Mouse (Mus musculus) kidney, adult 2 months (tissue): Measurements from ENCODE around the gene Vmn1r168. TPM values are rescaled to one million over a fixed set of nuclear protein-coding genes. Genes with fewer than 3 reads are reported as not detected.
"Not testable (repeated sequence)": the region's sequence is repeated elsewhere in the genome, so short reads cannot be mapped to it uniquely, and the experiment has no call there.

Experiments
- DNase-seq: peaks from one replicate; pipeline ENCODE4 v3.0.0; 2021
- H3K27ac ChIP-seq: fragments of 200-500 bp; 2 replicates; pipeline ENCODE4 v1.5.1; 2012; ENCODE audit warnings: low read depth, low read length, control low read depth, inconsistent platforms; ENCODE audit not compliant: insufficient read depth
- H3K27me3 ChIP-seq: fragments of 200-500 bp; replicated peaks from 2 replicates; pipeline ENCODE4 v1.6.1; 2012; ENCODE audit warnings: mild to moderate bottlenecking, moderate library complexity, low read length, inconsistent platforms; ENCODE audit not compliant: control insufficient read depth, insufficient read depth
- H3K36me3 ChIP-seq: fragments of 200-500 bp; 2 replicates; pipeline ENCODE4 v1.6.1; 2012; ENCODE audit warnings: mild to moderate bottlenecking, moderate library complexity, low read length, inconsistent platforms; ENCODE audit not compliant: control insufficient read depth, insufficient read depth
- H3K4me1 ChIP-seq: fragments of 200-500 bp; 2 replicates; pipeline ENCODE4 v1.6.1; 2011; ENCODE audit warnings: low read length; ENCODE audit not compliant: control insufficient read depth, insufficient read depth
- H3K4me3 ChIP-seq: fragments of 200-500 bp; 2 replicates; pipeline ENCODE4 v1.5.1; 2011; ENCODE audit warnings: mild to moderate bottlenecking, low read depth, low read length, control low read depth; ENCODE audit not compliant: insufficient read depth
- WGBS: fragments of 180-500 bp; shearing (Covaris S2); methylation state at CpG from one replicate; pipeline ENCODE4 v1.1.7; 2018; 5-methylcytosine and 5-hydroxymethylcytosine counted together
- polyA plus RNA-seq: library from polyadenylated mRNA; depleted of rRNA; stranded (reverse); fragments of >200 nt; gene quantifications from 2 replicates; pipeline ENCODE4 v1.2.3, GENCODE M21; 2012; rRNA removed

Gene Vmn1r168
- not detected in 2 replicates for polyA plus RNA-seq

DNA sequence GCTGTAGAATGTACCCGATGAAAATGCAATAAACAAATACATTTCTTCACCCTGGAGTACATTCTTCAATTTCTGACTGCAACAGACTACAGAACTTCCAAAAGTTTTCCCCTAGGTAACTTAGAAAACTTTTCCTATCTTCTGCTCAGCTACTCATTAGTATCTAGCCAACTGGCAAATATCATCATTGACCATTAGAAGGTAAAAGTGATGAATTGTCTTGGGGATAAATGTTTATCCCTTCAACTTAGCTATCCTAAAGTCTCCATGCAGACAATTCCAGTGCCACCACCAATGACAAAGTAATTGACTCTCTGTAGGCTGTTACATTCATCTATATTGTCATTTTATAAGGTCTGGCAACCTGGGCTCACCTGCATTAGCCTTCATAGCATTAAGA lies at the start of gene Vmn1r168:
TSS of gene Vmn1r168 (plus strand) at position 301 of the 400 bp plus-strand sequence.
- H3K27me3 ChIP-seq, H3K4me1 ChIP-seq, H3K4me3 ChIP-seq, DNase-seq, H3K36me3 ChIP-seq, H3K27ac ChIP-seq: not testable (repeated sequence)
- WGBS, result no CpG with 5 or more reads among the region's 1 CpGs

DNA sequence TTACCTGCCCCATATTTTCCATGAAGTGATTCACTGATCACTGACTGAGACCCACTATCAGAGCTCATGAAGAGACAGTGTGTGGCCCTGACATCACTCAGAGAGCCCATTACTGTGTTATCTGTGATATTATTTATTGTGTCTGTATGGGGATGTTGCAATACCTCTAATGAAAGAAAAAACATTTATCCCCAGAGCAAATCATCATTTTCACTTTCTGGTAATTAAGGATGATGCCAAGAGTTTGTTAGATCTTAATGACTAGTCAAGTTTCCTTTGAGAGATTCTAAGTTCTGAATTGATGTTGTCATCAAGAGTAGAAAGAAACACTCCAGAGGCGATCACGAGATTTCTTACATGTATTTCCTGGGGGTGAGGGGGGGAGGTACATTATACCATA lies 32.4 kb upstream of the Vmn1r168 start, which contains the start of gene Vmn1r167:
TSS of gene Vmn1r167 (minus strand) at position 101 of the 400 bp plus-strand sequence.
- not testable (repeated sequence) for H3K4me3 ChIP-seq, H3K27ac ChIP-seq, H3K27me3 ChIP-seq, DNase-seq, H3K36me3 ChIP-seq, H3K4me1 ChIP-seq
- WGBS, result 76% methylated on average over 2 of the region's 2 CpGs

DNA sequence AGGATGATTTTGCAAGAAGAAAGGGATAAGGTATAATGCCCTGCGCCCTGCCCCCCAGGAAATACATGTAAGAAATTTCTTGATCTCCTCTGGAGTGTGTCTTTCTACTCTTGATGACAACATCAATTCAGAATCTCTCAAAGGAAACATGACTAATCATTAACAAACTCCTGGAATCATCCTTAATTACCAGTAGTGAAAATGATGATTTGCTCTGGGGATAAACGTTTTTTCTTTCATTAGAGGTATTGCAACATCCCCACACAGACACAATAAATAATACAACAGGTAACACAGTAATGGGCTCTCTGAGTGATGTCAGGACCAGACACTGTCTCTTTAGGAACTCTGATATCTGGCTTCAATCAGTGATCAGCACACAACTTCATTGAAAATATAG lies 35.7 kb downstream of the Vmn1r168 start, which contains the start of gene Vmn1r169:
TSS of gene Vmn1r169 (plus strand) at position 301 of the 400 bp plus-strand sequence.
- not testable (repeated sequence) for H3K36me3 ChIP-seq, H3K27me3 ChIP-seq, H3K4me3 ChIP-seq, H3K27ac ChIP-seq, H3K4me1 ChIP-seq, DNase-seq
- WGBS, result 62% methylated on average over 1 of the region's 2 CpGs

Other genes starting within 250 kb of the Vmn1r168 start
- not detected in 2 replicates for gene Nlrp4e, start 238.5 kb upstream of the Vmn1r168 start, polyA plus RNA-seq
- gene Nlrp5, start 153.8 kb upstream of the Vmn1r168 start, polyA plus RNA-seq, result not detected in 2 replicates
- not detected in 2 replicates for gene Vmn1r167, start 32.5 kb upstream of the Vmn1r168 start, polyA plus RNA-seq
- gene Vmn1r169, start 35.8 kb downstream of the Vmn1r168 start, polyA plus RNA-seq, result not detected in 2 replicates
- not detected in 2 replicates for gene Vmn1r170, start 66.4 kb downstream of the Vmn1r168 start, polyA plus RNA-seq
- not detected in 2 replicates for gene Vmn1r171, start 91.0 kb downstream of the Vmn1r168 start, polyA plus RNA-seq
- not detected in 2 replicates for gene Vmn1r172, start 118.6 kb downstream of the Vmn1r168 start, polyA plus RNA-seq
- not detected in 2 replicates for gene Vmn1r173, start 161.0 kb downstream of the Vmn1r168 start, polyA plus RNA-seq
- not detected in 2 replicates for gene Vmn1r174, start 212.5 kb downstream of the Vmn1r168 start, polyA plus RNA-seq